Mouse (Mus musculus) inflammation-experienced regulatory T-cells, adult 6 months (primary cell): ENCODE measurements around the gene Bloc1s1. TPM values are rescaled to one million over a fixed set of nuclear protein-coding genes. Genes with fewer than 3 reads are reported as not detected.

Experiments
- polyA plus RNA-seq, 3 experiments: library from polyadenylated mRNA; unstranded; fragments of 100-300 nt; shearing (Covaris generic); gene quantifications; one replicate each; pipeline ENCODE4 v1.2.1; 2017

The Bloc1s1 gene
- polyA plus RNA-seq, 3 experiments from 2014 or later: 196 to 255 (median 212) TPM

Other genes with a start within 250 kb of the Bloc1s1 start
- 10 to 100 TPM; 17.0 to 29.7 (median 24.3) TPM for gene Suox, start 250.0 kb downstream of the Bloc1s1 start, polyA plus RNA-seq
- 10 to 100 TPM; 44.3 to 69.5 (median 63.9) TPM for gene Rab5b, start 227.8 kb downstream of the Bloc1s1 start, polyA plus RNA-seq
- 1 to 10 TPM; 4.2 to 5.4 (median 4.3) TPM for gene Pmel, start 219.8 kb downstream of the Bloc1s1 start, polyA plus RNA-seq
- gene Cdk2, start 219.0 kb downstream of the Bloc1s1 start, polyA plus RNA-seq: 10 to 100 TPM; 16.8 to 38.3 (median 19.9) TPM
- gene Dgka, start 179.2 kb downstream of the Bloc1s1 start, polyA plus RNA-seq: 100 to 1,000 TPM; 184 to 337 (median 319) TPM
- gene Pym1, start 176.1 kb downstream of the Bloc1s1 start, polyA plus RNA-seq: 10 to 100 TPM; 64.5 to 69.6 (median 66.4) TPM
- gene Mmp19, start 133.1 kb downstream of the Bloc1s1 start, polyA plus RNA-seq: under 1 TPM; 0.21 to 0.68 (median 0.22) TPM
- gene Dnajc14, start 120.0 kb downstream of the Bloc1s1 start, polyA plus RNA-seq: 10 to 100 TPM; 74.6 to 77.3 (median 75.8) TPM
- gene Tmem198b, start 119.7 kb downstream of the Bloc1s1 start, polyA plus RNA-seq: 1 to 10 TPM; 3.9 to 5.3 (median 5.3) TPM
- gene Sarnp, start 106.7 kb downstream of the Bloc1s1 start, polyA plus RNA-seq: 100 to 1,000 TPM; 195 to 238 (median 227) TPM
- 10 to 100 TPM; 65.5 to 78.4 (median 71.5) TPM for gene Ormdl2, start 102.4 kb downstream of the Bloc1s1 start, polyA plus RNA-seq
- 1 to 10 TPM; 6.0 to 7.7 (median 7.3) TPM for gene Gdf11, start 32.3 kb downstream of the Bloc1s1 start, polyA plus RNA-seq
- 1 to 10 TPM in 1 of 3 experiments, under 1 TPM in 1, not detected in 1; 0.58 to 2.0 TPM for gene Cd63, start 23.0 kb downstream of the Bloc1s1 start, polyA plus RNA-seq
- 10 to 100 TPM in 2 of 3 experiments, 1 to 10 TPM in 1; 5.1 to 12.9 (median 11.9) TPM for gene Rdh5, start 1.1 kb downstream of the Bloc1s1 start, polyA plus RNA-seq
- 1 to 10 TPM; 3.6 to 5.1 (median 4.8) TPM for gene Itga7, start 9.8 kb upstream of the Bloc1s1 start, polyA plus RNA-seq
- not detected for gene Mettl7b, start 37.0 kb upstream of the Bloc1s1 start, polyA plus RNA-seq
- not detected for gene Olfr9, start 65.4 kb upstream of the Bloc1s1 start, polyA plus RNA-seq
- gene Olfr763, start 86.8 kb upstream of the Bloc1s1 start, polyA plus RNA-seq: not detected
- gene Olfr764-ps1, start 115.9 kb upstream of the Bloc1s1 start, polyA plus RNA-seq: not detected
- not detected for gene Olfr765, start 126.0 kb upstream of the Bloc1s1 start, polyA plus RNA-seq
- gene Olfr766-ps1, start 144.9 kb upstream of the Bloc1s1 start, polyA plus RNA-seq: not detected
- gene Olfr767, start 158.9 kb upstream of the Bloc1s1 start, polyA plus RNA-seq: under 1 TPM in 2 of 3 experiments, not detected in 1; 0.10 to 0.16 TPM
- not detected for gene Olfr768, start 175.3 kb upstream of the Bloc1s1 start, polyA plus RNA-seq
- not detected for gene Olfr769, start 193.8 kb upstream of the Bloc1s1 start, polyA plus RNA-seq
- not detected for gene Olfr770, start 215.0 kb upstream of the Bloc1s1 start, polyA plus RNA-seq
- gene Olfr771, start 240.7 kb upstream of the Bloc1s1 start, polyA plus RNA-seq: not detected